Mouse (Mus musculus) c-Kit-positive CD71-positive TER-119-negative erythroid progenitor cells, embryonic 14.5 days (primary cell): ENCODE measurements around the gene Tmem144.
A peak's percentile ranks its signal among the peaks of the same experiment; 100 is the strongest.

Experiments
- DNase-seq: peaks from one replicate; pipeline ENCODE4 v3.0.0-alpha.2; 2013; ENCODE audit warnings: low read depth

Tmem144 gene

GRCm38 (mm10) chr3:79864824-79865223 is 12.3 kb upstream of the Tmem144 start:
- no peak for DNase-seq

GRCm38 (mm10) chr3:79858221-79858620 is 5.6 kb upstream of the Tmem144 start:
- no peak for DNase-seq

DNA sequence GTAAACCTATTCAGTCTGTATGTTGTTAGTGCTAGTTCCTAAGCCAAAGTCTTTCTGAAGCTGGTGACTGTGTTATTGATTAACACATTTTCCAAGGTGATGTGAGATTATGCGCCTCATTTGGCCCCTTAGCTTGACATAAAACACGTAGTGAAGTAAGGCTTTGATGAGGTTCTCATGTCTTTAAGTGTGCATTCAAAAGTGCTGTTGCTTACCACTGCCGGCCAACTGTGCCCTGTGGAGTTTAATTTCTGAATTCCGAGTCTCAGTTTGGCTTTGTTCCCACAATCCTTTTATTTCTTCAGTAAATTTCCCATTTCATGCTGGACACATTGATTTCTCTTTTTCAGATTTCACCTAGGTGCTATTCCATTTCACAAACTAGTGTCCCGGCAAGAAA is 5.2 kb upstream of the Tmem144 start:
- no peak for DNase-seq

- peak; percentile 35 for DNase-seq
These were observed 465 bp downstream of the Tmem144 start for GRCm38 (mm10) chr3:79852108-79852507.

- no peak for DNase-seq
These were observed 1.9 kb downstream of the Tmem144 start for GRCm38 (mm10) chr3:79850656-79851055.

GRCm38 (mm10) chr3:79849621-79850020 is 3.0 kb downstream of the Tmem144 start:
- no peak for DNase-seq

DNA sequence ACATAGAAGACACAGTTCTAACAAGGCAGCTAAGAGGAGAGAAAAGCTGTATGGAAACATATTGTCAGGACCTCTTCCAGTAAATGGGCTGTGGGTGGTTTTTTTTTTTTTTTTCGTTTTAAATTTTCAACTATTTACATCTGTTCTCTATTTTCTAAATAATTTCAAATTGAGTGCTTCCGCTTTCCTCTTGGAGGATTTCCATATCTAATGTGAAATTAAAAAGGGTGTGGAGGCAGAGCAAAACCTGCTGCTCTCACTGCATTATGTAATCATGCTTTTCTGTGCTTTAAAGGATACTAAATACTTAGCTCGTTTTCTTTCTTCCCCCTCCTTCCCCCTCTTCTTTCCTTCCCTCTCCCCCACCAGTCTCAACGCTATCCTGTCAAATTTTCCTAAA is 3.7 kb downstream of the Tmem144 start:
- DNase-seq = no peak

DNA sequence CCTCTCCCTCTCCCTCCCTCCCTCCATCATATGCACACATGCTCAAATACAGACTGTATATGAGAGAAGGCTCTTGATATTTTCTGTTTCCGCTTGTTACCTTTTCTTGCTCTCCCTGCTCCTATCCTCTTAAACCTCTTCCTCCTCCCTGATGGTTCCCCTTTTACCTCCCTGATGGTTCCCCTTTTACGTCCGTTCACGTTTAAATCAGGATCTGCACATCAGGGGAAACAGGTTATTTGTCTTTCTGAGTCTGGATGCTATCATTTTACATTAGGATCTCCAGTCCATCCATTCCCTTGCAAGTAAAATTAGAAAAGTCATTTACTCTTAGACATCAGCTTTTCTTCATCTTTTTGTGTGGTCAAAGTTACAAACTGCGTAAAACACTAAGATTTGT is 5.9 kb downstream of the Tmem144 start:
- DNase-seq = no peak

- DNase-seq = no peak
These were observed 8.6 kb downstream of the Tmem144 start for GRCm38 (mm10) chr3:79843999-79844398.

- peak; percentile 66 for DNase-seq
These were observed 10.0 kb downstream of the Tmem144 start for GRCm38 (mm10) chr3:79842616-79843016.

DNA sequence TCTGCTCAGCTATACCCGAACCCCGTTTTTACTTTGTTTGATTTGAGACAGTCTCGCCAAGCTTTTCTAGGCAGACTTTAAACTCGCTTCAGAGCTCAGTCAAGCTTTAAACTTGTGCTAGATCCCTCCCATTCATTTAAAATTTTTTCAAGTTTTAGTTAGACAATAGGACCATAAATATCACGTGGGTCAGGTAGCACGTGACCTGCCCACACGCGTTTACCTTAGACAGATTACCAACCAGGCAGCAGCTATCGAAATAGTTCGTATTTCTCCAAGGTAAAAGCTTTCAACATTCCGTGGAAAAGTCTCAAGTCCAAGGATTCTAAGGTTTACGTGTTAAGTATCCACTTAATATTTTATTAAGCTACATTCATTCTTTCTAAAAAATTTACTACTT is 10.4 kb downstream of the Tmem144 start:
- peak; percentile 87 for DNase-seq

GRCm38 (mm10) chr3:79841475-79841874 is 11.1 kb downstream of the Tmem144 start:
- no peak for DNase-seq

- no peak for DNase-seq
These were observed 13.8 kb downstream of the Tmem144 start for GRCm38 (mm10) chr3:79838751-79839150.

DNA sequence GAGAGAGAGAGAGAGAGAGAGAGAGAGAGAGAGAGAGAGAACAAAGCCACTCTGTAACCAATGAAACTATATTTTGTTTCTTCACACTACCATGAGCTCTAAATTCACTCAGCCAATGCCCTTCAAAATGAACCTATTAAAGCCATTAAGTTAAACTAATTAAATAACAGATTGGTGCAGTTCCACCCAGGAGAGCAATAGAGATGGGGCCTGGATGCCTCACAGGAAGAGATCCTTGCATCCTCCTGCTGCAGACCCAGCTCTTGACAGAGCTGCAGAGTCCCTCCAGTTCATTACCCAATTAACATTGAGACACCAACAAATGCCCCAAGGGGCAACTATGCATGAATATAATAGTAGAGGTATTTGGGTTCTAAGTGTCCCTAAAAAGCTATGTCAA is 23.3 kb downstream of the Tmem144 start:
- no peak for DNase-seq

- DNase-seq = no peak
These were observed 27.3 kb downstream of the Tmem144 start for GRCm38 (mm10) chr3:79825067-79825780.

DNA sequence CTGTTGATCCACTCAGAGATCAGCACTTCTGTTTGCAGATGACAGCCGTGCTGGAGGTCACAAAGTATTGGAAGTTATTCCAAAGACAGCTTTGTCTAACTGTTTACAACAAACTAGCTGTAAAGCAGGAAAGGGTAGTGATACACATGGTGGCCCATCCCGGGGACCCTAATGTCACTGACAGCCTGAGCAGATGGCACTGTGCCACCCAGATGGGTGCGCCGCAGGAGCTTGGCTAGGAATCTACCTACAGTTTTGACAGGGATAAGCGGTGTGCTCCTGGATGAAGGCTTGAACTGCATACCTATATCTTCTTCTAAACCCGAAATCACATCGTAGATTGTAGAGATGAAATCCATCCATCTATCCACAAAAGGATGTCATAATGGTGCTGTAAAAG is 29.4 kb downstream of the Tmem144 start:
- DNase-seq = no peak

DNA sequence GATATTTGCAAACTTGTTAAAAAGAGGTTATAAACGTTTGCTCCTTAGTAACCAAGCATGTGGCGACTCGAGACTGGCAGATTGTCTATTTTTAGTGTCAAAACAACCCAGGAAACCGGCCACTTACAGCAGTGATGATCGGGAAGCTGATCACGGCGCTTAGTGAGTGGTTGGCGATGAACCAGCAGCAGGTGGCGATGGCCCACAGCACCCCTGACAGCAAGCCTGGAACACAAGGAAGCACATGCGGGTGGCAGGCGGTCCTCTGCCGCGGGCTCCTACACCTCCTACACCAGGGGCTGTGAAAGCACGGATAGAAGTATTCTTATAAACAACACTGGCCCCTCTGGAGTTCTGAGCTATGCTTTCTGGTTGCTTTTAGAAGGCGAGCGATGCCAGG is 31.4 kb downstream of the Tmem144 start:
- no peak for DNase-seq

DNA sequence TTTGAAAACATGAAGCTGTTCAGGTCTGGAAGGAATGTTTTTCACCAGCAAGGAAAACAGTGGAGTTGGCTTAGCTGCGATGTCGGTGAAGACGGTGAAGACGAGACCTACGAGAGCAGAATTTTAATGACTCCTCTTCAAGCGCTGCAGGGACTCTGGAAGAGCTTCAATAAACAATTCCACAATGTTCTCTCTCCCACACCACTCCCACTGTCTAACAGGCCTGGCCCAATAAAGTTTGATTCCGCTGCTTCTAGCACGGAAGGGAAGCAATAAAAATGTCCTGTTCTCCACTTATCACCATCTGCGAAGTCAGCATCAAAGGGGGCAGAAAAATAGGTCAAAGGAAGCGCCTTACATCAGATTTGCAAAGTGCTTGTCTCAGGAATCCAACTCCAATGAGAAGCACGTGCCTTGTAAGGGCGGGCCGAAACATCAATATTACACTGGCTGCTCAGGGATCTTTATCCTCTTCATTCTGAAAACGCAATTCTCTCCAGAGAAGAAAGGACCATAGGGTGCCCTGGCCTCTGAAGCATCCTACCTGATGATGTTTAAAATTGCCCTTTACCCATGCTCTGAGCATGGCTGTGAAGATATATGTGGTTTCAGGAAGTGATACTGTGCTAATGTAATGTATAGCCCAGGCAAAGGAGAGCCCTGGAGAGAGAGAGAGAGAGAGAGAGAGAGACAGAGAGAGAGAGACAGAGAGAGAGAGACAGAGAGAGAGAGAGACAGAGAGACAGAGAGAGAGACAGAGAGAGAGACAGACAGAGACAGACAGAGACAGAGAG is 34.2 kb downstream of the Tmem144 start:
- DNase-seq = no peak

GRCm38 (mm10) chr3:79816229-79816628 is 36.3 kb downstream of the Tmem144 start:
- DNase-seq = no peak

DNA sequence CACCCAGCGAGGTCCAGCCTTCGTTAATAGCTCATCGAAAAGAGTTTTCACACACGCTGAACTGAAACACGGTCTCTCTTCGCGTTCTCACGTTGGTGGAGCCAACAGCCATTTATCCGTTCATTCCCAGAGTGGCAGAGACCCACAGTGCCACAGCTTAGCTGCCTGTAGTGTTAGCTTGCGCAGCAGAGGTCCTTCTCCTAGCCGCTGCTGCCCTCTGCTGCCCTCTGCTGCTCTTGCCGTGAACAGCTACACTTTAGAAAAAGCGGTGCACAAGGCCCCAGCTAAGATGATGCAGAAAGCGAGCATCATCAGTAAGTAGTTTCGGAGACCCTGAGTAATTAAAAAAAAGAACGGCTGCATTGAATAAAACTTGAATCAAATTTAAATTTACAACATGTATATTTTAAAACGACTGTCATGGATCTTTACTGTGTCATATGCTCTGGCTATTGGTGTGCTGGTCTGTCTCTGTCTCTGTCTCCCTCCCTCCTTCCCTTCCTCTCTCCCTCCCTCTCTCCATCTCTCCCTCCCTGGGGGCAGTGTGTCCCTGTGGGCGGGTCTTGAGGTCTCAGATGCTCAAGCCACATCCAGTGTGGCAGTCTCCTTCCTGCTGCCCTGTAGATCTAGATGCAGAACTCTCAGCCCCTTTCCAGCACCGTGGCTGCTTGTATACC is 38.6 kb downstream of the Tmem144 start:
- DNase-seq = peak; percentile 65

GRCm38 (mm10) chr3:79812042-79812441 is 40.5 kb downstream of the Tmem144 start:
- DNase-seq = no peak

- peak; percentile 66 for DNase-seq
These were observed 40.9 kb downstream of the Tmem144 start for GRCm38 (mm10) chr3:79811632-79812031.

- DNase-seq = peak; percentile 57
These were observed 42.0 kb downstream of the Tmem144 start for GRCm38 (mm10) chr3:79810563-79810962.
